Mouse (Mus musculus): ENCODE measurements around the gene Gm49396. TPM values are rescaled to one million over a fixed set of nuclear protein-coding genes. Genes with fewer than 3 reads are reported as not detected.

Gene Gm49396
- polyA plus RNA-seq, 1 experiment from 2014 or later, result 16.1 TPM

- H3K4me1 ChIP-seq, result peaks cover 16% of the 10 kb centered on the region
- peaks cover 30% of the 10 kb centered on the region for H3K36me3 ChIP-seq (replicated peaks)
- H3K27me3 ChIP-seq (ENCODE audit: poor library complexity, severe bottlenecking), result no peaks in the 10 kb centered on the region
- WGBS, result 83% methylated on average over 8 of the region's 8 CpGs
- H3K4me3 ChIP-seq, result no peak within 1 kb of the TSS; the same call in 1 of the 2 replicates
- no peak within 1 kb of the TSS for H3K27ac ChIP-seq
- no peaks in the 10 kb centered on the region for H3K9me3 ChIP-seq
- no peak for DNase-seq (ENCODE audit: extremely low spot score, low spot score)
Measured at GRCm38 (mm10) chr7:30612654-30613402, 49.7 kb downstream of the Gm49396 start, which contains the start of gene Upk1a. Gene Upk1a (minus strand): TSS chr7:30612847.

GRCm38 (mm10) chr7:30613529-30614112 lies 50.5 kb downstream of the Gm49396 start:
- H3K4me3 ChIP-seq, result no peak overlapping the region; the same call in 1 of the 2 replicates
- H3K4me1 ChIP-seq, result peaks cover 8% of the 10 kb centered on the region; the same call in 1 of the 2 replicates
- 22% methylated on average over 14 of the region's 14 CpGs for WGBS
- H3K27me3 ChIP-seq (ENCODE audit: poor library complexity, severe bottlenecking), result no peaks in the 10 kb centered on the region
- no peaks in the 10 kb centered on the region for H3K9me3 ChIP-seq
- no peak overlapping the region for H3K27ac ChIP-seq
- DNase-seq (ENCODE audit: extremely low spot score, low spot score), result peak; percentile 65
- peaks cover 38% of the 10 kb centered on the region for H3K36me3 ChIP-seq (replicated peaks)

GRCm38 (mm10) chr7:30614454-30614853 lies 51.3 kb downstream of the Gm49396 start:
- Histone ChIP-seq H3K27me3 (ENCODE audit: poor library complexity, severe bottlenecking) (no peaks in the 10 kb centered on the region), H3K4me1 (peaks cover 6% of the 10 kb centered on the region; the same call in 1 of the 2 replicates), H3K27ac (no peak overlapping the region), H3K36me3 (replicated peaks) (peaks cover 46% of the 10 kb centered on the region), H3K9me3 (no peaks in the 10 kb centered on the region), H3K4me3 (no peak overlapping the region)
- 86% methylated on average over 2 of the region's 2 CpGs for WGBS
- DNase-seq (ENCODE audit: extremely low spot score, low spot score), result no peak

- Histone ChIP-seq H3K4me1 (peaks cover 6% of the 10 kb centered on the region; the same call in 1 of the 2 replicates), H3K36me3 (replicated peaks) (peaks cover 52% of the 10 kb centered on the region)
- WGBS, result 61% methylated on average over 5 of the region's 5 CpGs
Measured at GRCm38 (mm10) chr7:30615049-30615760, 52.1 kb downstream of the Gm49396 start.

More at GRCm38 (mm10) chr7:30615049-30615760, 52.1 kb downstream of the Gm49396 start:
- Histone ChIP-seq H3K9me3 (no peaks in the 10 kb centered on the region), H3K4me3 (no peak overlapping the region), H3K27ac (no peak overlapping the region), H3K27me3 (ENCODE audit: poor library complexity, severe bottlenecking) (no peaks in the 10 kb centered on the region)
- no peak for DNase-seq (ENCODE audit: extremely low spot score, low spot score)

Small RNA genes lying within 50 kb of the gene (microRNA-seq; reads per million reads assigned to microRNA genes)
- 1.5 reads per million for gene Gm38670
- not detected for gene Mir3569

Other genes with a start within 250 kb of the Gm49396 start
- gene Syne4, start 248.5 kb upstream of the Gm49396 start, polyA plus RNA-seq (2016; fragmentation: Nextera tagmentation; extraction: Ambion mirVana), result 29.8 and 32.8 TPM in 2 replicates
- gene E130208F15Rik, start 241.6 kb upstream of the Gm49396 start, polyA plus RNA-seq (2016; fragmentation: Nextera tagmentation; extraction: Ambion mirVana), result 3.0 and 3.2 TPM in 2 replicates
- 17.3 and 19.5 TPM in 2 replicates for gene Sdhaf1, start 239.4 kb upstream of the Gm49396 start, polyA plus RNA-seq (2016; fragmentation: Nextera tagmentation; extraction: Ambion mirVana)
- gene Lrfn3, start 200.6 kb upstream of the Gm49396 start, polyA plus RNA-seq (2016; fragmentation: Nextera tagmentation; extraction: Ambion mirVana), result 5.3 and 5.6 TPM in 2 replicates
- 10.4 and 12.1 TPM in 2 replicates for gene Tyrobp, start 149.6 kb upstream of the Gm49396 start, polyA plus RNA-seq (2016; fragmentation: Nextera tagmentation; extraction: Ambion mirVana)
- 0.38 TPM in 1 of 2 replicates, not detected in the other for gene Hcst, start 143.5 kb upstream of the Gm49396 start, polyA plus RNA-seq (2016; fragmentation: Nextera tagmentation; extraction: Ambion mirVana)
- 1.3 and 1.5 TPM in 2 replicates for gene Nfkbid, start 141.6 kb upstream of the Gm49396 start, polyA plus RNA-seq (2016; fragmentation: Nextera tagmentation; extraction: Ambion mirVana)
- 25.4 and 33.7 TPM in 2 replicates for gene Aplp1, start 117.8 kb upstream of the Gm49396 start, polyA plus RNA-seq (2016; fragmentation: Nextera tagmentation; extraction: Ambion mirVana)
- gene Kirrel2, start 105.7 kb upstream of the Gm49396 start, polyA plus RNA-seq (2016; fragmentation: Nextera tagmentation; extraction: Ambion mirVana), result 0.29 and 0.52 TPM in 2 replicates
- 0.07 TPM in 1 of 2 replicates, not detected in the other for gene Nphs1, start 105.0 kb upstream of the Gm49396 start, polyA plus RNA-seq (2016; fragmentation: Nextera tagmentation; extraction: Ambion mirVana)
- gene Prodh2, start 69.7 kb upstream of the Gm49396 start, polyA plus RNA-seq (2016; fragmentation: Nextera tagmentation; extraction: Ambion mirVana), result not detected in 2 replicates
- gene Arhgap33, start 28.3 kb upstream of the Gm49396 start, polyA plus RNA-seq (2016; fragmentation: Nextera tagmentation; extraction: Ambion mirVana), result 29.7 and 31.9 TPM in 2 replicates
- 4.3 and 4.6 TPM in 2 replicates for gene Hspb6, start 11.2 kb upstream of the Gm49396 start, polyA plus RNA-seq (2016; fragmentation: Nextera tagmentation; extraction: Ambion mirVana)
- 15.2 and 16.1 TPM in 2 replicates for gene Proser3, start 11.0 kb upstream of the Gm49396 start, polyA plus RNA-seq (2016; fragmentation: Nextera tagmentation; extraction: Ambion mirVana)
- gene Lin37, start 3.5 kb upstream of the Gm49396 start, polyA plus RNA-seq (2016; fragmentation: Nextera tagmentation; extraction: Ambion mirVana), result 40.7 and 44.2 TPM in 2 replicates
- gene U2af1l4, start within 50 bp of the Gm49396 start, polyA plus RNA-seq (2016; fragmentation: Nextera tagmentation; extraction: Ambion mirVana), result 96.1 and 96.7 TPM in 2 replicates
- gene Psenen, start 283 bp downstream of the Gm49396 start, polyA plus RNA-seq (2016; fragmentation: Nextera tagmentation; extraction: Ambion mirVana), result 124 and 126 TPM in 2 replicates
- gene Igflr1, start 2.1 kb downstream of the Gm49396 start, polyA plus RNA-seq (2016; fragmentation: Nextera tagmentation; extraction: Ambion mirVana), result 5.9 and 7.1 TPM in 2 replicates
- gene Kmt2b, start 25.4 kb downstream of the Gm49396 start, polyA plus RNA-seq (2016; fragmentation: Nextera tagmentation; extraction: Ambion mirVana), result 10.1 and 10.4 TPM in 2 replicates
- 0.09 and 0.20 TPM in 2 replicates for gene Zbtb32, start 35.6 kb downstream of the Gm49396 start, polyA plus RNA-seq (2016; fragmentation: Nextera tagmentation; extraction: Ambion mirVana)
- gene Upk1a, start 49.5 kb downstream of the Gm49396 start, polyA plus RNA-seq (2016; fragmentation: Nextera tagmentation; extraction: Ambion mirVana), result 0.68 and 0.71 TPM in 2 replicates
- 762 and 774 TPM in 2 replicates for gene Cox6b1, start 62.8 kb downstream of the Gm49396 start, polyA plus RNA-seq (2016; fragmentation: Nextera tagmentation; extraction: Ambion mirVana)
- 0.30 TPM in 1 of 2 replicates, not detected in the other for gene Etv2, start 72.5 kb downstream of the Gm49396 start, polyA plus RNA-seq (2016; fragmentation: Nextera tagmentation; extraction: Ambion mirVana)
- gene Rbm42, start 87.0 kb downstream of the Gm49396 start, polyA plus RNA-seq (2016; fragmentation: Nextera tagmentation; extraction: Ambion mirVana), result 119 and 129 TPM in 2 replicates
- gene Haus5, start 101.7 kb downstream of the Gm49396 start, polyA plus RNA-seq (2016; fragmentation: Nextera tagmentation; extraction: Ambion mirVana), result 90.2 and 91.9 TPM in 2 replicates
- gene Pmis2, start 108.3 kb downstream of the Gm49396 start, polyA plus RNA-seq (2016; fragmentation: Nextera tagmentation; extraction: Ambion mirVana), result not detected in 2 replicates
- gene 2200002J24Rik, start 135.6 kb downstream of the Gm49396 start, polyA plus RNA-seq (2016; fragmentation: Nextera tagmentation; extraction: Ambion mirVana), result not detected in 2 replicates
- gene Atp4a, start 148.9 kb downstream of the Gm49396 start, polyA plus RNA-seq (2016; fragmentation: Nextera tagmentation; extraction: Ambion mirVana), result 1.1 and 1.4 TPM in 2 replicates
- 154 and 158 TPM in 2 replicates for gene Tmem147, start 166.2 kb downstream of the Gm49396 start, polyA plus RNA-seq (2016; fragmentation: Nextera tagmentation; extraction: Ambion mirVana)
- 0.16 and 0.48 TPM in 2 replicates for gene Gapdhs, start 180.3 kb downstream of the Gm49396 start, polyA plus RNA-seq (2016; fragmentation: Nextera tagmentation; extraction: Ambion mirVana)
- 0.73 and 1.0 TPM in 2 replicates for gene Sbsn, start 188.1 kb downstream of the Gm49396 start, polyA plus RNA-seq (2016; fragmentation: Nextera tagmentation; extraction: Ambion mirVana)
- gene Dmkn, start 200.4 kb downstream of the Gm49396 start, polyA plus RNA-seq (2016; fragmentation: Nextera tagmentation; extraction: Ambion mirVana), result not detected in 2 replicates
- gene Krtdap, start 224.6 kb downstream of the Gm49396 start, polyA plus RNA-seq (2016; fragmentation: Nextera tagmentation; extraction: Ambion mirVana), result not detected in 2 replicates